Mouse (Mus musculus) frontal cortex, postnatal 25 days (tissue): ENCODE results near the gene Khdc1c.
A peak's percentile ranks its signal among the peaks of the same experiment; 100 is the strongest.
"Not testable (repeated sequence)": the region's sequence is repeated elsewhere in the genome, so short reads cannot be mapped to it uniquely, and the experiment has no call there.

Source experiments
- DNase-seq, 2 experiments: peaks; one replicate each; pipeline ENCODE4 v3.0.0; 2022; ENCODE audit warnings: low spot score in 2 of 2

Gene Khdc1c

DNA sequence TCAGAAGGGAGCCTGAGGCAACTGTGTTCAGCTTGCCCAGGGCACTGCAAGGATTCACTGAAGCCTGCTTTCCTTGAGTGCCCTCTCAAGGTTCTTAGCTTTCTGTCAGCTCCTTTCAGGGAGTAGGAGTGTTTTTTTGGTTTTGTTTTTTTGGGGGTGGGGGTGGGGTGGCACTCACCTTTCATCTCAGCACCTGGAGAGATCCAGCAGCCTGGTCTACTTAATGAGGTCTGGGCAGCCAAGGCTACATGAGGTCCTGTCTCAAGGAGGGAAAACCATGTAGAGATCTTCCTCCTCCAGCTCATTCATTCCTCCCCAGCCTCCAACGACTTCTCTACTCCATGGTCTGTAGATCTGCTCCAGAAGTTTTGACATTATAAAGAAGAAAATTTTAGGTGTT lies at the start of gene Khdc1c:
TSS of gene Khdc1c (plus strand) at position 301 of the 400 bp plus-strand sequence.
- not testable (repeated sequence) for DNase-seq

DNA sequence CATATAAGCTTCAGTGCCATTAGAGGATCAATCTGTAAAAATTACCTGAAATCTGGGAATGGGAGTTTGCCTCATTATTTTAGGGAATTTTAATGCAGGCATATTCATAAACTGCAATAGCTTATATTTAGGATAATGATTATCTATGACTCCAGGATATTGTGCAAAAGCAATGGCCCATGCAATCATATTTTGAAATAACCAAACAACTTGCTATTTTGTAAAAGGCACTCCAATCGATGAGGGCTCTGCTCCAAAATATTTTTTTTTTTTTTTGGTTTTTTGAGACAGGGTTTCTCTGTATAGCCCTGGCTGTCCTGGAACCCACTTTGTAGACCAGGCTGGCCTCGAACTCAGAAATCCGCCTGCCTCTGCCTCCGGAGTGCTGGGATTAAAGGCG lies 47.9 kb upstream of the Khdc1c start:
- DNase-seq = not testable (repeated sequence)

DNA sequence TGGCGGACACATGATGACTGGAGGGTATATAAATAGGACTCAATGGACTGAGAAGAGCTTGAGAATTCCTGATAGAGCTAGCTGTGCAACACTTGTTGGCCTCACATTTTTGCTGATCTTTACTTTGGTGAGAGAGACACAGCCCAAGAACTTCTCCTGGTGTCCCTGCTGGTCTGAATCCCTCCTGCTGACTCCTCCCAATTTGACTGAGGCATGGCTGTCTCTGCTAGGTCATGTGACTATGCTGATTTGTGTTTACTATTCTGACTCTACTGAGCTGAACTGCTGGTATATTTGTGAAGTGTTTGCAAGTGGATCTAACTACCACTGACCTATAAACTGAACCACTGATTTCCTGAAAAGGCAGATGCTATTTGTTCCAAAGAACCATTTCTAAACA lies 46.5 kb upstream of the Khdc1c start:
- no peak for DNase-seq

DNA sequence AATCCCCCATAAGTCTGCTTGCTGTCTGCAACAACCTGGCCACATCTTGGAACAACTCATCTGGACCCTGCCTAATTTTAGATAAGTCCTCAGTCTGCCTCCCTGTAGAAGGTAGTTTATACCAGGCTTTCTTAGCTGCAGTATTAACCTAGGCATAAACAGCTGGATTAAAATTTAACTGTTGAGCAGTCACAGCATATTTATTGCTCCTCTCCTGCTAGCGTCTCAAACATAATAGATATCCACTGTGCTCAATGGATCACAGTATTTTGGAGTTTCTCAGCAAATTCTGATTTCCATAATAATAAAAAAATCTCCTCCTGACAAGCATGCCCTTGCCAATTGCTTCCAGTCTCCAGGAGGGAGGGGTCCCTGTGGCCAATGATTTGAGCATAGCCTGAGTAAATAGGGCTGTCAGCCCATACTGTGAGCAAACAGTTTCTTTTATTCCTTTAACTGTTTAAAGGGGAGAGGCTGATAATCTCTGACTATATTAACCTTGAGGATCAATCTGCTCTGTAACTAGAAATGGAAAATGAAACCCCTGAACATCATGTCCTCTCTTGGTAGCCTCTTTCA lies 44.0 kb upstream of the Khdc1c start:
- DNase-seq = no peak

DNA sequence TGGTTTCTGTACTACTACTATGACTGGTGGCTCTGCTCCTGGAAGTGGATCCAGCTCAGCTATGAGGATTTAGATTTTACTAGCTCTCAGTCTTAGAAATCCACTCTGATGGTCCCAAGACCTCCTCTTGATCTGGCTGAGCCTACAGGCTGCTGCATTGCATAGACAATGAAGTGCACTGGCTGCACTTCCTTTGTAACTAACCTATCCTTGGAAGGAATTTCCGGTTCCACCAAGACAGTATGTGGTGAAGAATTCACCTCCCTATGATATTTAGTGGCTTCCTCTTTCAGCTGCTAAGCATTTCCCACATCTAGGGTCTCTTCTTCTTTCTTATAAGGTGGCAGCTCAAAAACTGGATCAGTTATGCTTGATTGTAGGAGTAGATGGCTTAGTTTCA lies 43.5 kb upstream of the Khdc1c start:
- no peak for DNase-seq

DNA sequence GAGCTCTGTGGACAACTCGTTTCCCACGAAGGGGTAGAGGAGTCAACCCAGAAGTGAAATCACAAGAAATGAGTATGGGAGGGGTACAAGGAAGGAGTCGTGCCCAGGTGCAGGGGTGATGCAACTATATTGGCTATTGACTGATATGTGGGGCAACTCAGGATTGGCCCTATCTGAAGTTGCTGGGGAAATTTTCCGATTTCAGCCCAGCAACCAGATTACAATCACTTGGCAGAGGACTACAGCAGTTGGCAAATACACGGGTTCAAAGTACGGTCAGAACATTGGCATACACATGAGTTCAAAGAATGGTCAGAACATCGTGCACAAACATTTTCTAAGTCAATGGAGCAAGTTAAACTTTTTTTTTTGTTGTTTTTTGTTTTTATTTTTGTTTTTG lies 41.4 kb upstream of the Khdc1c start:
- no peak for DNase-seq

DNA sequence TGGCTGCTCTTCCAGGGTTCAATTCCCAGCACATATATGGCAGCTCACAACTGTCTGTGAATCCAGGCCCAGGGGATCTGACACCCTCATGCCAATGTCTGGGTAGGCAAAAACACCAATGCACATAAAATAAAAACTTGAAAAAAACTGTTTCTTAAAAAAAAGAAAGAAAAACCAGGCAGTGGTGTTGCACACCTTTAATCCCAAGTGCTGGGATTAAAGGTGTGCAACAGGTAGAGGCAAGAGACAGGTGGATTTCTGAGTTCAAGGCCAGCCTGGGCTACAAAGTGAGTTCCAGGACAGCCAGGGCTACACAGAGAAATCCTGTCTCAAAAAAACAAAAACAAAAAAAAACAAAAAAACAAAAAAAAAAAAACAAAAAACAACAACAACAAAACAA lies 37.0 kb upstream of the Khdc1c start:
- not testable (repeated sequence) for DNase-seq

DNA sequence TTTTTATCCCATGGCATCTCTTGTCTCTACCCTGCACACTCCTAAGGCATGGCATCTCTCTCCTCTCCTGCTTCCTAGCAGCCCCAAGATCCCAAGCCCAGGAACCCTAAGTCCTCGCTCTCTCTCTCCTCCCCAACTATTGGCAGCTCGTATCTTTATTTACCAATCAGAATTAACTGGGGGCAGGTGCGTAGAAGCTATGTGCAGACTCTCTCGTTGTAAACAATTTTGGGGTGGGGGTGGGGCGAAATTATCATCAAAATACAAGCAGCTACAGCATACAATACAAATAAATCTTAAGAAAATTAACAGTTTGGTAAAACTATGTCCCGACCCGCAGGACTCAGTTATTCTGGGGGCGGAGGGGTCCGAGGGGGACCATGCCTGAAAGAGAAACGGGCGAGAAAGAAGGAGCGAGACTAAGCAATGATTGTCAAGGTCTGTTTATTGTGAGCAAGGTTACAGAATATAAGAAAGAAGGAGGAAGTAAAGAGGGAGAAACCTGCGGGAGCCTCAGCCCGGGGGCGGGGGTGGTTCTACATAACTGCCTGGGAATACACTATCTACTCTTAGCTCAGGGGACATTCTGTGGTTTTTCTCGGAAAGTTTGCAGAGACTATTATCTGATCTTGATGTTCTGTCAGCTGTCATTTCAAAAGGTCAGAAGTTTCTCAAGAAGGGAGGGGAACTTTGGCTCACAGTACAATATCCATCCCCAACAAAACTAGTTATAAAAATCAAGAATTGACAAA lies 34.7 kb upstream of the Khdc1c start:
- no peak for DNase-seq

DNA sequence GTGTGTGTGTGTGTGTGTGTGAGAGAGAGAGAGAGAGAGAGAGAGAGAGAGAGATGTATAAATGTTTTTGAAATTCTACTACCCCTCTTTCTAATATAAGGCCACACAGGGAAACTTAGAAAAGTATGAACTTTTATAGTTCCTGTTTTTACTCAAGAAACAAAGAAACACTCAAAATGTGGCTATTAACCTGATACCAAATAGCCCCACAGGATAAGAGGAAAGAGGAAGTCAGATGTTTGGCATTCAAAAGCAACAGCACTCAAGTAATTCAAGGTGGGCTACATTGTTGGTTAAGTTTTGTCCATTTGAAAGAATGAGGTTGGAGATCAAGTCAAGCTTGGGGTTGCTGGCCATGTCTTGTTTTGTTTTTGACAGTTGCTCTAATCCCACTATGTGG lies 32.3 kb upstream of the Khdc1c start:
- no peak for DNase-seq

DNA sequence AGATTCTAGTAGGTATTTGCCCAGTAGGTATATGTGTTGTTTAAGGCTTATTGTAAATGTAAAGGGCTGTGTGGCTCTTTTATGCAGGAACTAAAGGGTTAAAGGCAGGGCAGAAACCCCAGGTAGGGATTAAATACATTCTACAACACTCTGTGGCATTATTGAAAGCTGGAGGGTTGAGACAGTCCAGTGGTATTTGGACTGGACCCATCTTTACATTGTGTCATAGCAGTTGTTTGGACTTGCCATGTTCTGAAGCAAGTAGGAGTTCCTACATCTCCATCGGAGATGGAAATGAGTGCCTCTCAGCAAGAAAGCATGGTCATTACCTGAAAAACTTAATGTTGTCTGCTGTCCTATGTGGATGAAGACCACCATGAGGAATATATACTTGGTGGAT lies 27.4 kb upstream of the Khdc1c start:
- no peak for DNase-seq

DNA sequence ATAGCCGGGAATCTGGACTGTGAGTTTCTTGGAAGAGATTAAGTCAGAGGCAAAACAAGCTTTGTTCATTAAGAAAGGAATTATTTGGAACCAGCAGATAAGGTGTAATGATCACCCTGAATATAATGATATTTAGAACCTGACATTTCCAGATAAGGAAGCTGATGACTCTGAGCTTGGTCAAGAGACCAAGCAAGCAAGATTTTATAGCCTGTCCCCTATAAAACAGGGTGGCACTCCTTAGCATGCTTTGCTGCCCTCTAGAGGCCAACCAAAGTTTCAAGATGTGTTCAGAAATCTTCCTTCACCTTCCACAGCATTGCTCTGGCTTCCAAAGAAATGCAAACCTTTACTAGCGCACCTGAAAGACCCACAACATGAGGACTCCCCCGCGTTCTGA lies 23.9 kb upstream of the Khdc1c start:
- DNase-seq = peak in 1 of 2 experiments; percentile 17

DNA sequence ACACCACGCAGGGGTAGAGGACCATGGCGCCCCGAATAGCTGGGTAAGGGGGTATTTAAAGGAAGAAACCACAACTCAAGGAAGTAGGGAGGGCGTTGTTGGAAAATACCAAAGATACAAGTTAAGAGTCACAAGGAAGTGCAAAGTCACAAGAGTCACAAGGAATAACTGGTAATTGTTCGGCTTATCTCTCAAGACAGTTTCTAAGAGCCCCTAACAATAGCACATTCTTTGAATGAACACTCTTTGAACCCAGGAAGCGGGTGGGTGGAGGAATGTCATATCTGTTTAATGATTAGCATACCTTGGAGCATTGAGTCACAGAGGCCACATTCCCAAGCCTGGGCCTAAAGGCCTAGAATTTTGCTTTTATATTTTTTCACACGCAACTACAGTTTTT lies 23.4 kb upstream of the Khdc1c start:
- not testable (repeated sequence) for DNase-seq

DNA sequence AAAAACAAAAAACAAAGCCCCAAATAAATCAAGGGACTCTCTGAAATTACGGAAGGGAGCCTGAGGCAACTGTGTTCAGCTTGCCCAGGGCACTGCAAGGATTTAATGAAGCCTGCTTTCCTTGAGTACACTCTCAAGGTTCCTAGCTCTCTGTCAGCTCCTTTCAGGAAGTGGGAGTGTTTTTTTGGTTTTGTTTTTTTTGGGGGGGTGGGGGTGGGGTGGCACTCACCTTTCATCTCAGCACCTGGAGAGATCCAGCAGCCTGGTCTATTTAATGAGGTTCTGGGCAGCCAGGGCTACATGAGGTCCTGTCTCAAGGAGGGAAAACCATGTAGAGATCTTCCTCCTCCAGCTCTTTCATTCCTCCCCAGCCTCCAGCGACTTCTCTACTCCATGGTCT lies 18.8 kb upstream of the Khdc1c start, which contains the start of gene Khdc1a:
TSS of gene Khdc1a (plus strand) at position 301 of the 400 bp plus-strand sequence.
- DNase-seq = no peak

DNA sequence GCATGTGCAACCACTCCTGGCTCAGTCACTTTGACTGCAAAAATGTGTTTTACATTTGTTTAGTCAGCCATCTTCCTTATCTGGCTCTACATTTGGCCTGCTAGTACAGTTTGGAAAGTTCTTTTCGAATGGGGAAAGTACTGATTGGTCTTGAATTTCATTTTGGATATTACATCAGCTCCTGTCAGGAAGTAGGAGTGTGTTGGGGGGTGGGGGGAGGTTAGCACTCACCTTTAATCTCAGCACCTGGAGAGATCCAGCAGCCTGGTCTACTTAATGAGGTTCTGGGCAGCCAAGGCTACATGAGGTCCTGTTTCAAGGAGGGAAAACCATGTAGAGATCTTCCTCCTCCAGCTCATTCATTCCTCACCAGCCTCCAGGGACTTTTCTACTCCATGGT lies 15.1 kb downstream of the Khdc1c start, which contains the start of gene Khdc1b:
TSS of gene Khdc1b (plus strand) at position 301 of the 400 bp plus-strand sequence.
- no peak for DNase-seq

DNA sequence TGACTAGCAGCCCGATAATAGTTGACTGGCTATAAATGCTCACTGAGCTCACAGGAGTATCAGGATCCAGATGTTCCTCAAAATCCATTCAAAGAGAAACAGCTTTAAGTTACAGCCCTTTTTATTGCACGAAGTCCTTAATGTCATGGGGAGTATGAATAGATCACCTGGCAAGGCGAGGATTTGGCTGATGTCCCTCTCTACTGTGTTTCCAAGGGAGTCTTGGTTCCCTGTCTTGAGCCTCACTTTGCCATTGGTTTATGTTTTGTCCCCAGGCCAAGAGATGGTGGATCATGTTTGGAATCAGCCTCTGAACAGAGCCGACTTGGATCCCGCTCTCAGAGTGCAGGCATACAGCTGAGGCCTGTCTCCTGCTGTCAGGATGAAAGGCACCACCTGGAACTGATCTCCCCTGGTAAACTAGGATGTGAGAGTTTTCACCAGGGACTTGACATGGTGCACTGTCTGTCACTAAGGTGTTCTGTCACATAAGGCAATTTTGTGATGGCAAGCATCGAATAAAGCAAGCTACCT lies 23.1 kb downstream of the Khdc1c start:
- DNase-seq = no peak

DNA sequence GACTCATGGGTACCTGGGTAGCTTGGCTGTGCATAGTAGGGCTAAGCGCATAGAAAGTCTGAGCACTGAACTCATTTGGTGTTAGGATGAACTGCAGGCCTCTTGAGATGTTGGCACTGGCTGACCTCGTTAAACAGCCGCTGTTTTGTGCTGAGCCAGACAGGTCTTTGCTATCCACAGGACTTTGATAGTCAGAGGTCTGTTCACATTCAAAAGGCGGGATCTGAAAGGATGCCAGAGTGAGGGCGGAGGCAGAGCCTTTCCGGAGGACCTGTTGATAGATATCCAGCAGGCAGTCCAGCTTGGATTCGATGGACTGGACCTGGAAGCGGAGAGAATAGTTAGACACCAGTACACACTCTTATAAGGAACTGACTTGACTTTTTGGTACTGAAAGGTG lies 34.7 kb downstream of the Khdc1c start:
- no peak for DNase-seq

DNA sequence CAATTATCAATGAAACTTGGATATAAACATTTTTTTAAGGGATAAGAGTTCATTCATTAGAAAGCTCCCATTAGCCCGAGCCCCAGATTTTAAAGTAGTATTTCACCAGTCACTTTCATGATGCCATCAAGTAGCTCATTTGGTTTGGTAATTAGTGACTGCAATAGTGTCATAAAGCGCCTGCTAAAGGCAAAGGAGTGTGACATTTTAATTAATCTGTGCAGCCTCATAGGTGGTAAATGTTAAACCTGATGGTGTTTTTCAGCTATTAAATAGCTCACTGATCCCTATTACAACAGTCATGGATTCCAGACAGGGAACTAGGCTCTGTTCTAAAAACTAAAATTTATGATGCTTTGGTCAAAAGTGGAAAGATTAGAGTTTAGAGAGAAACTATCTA lies 39.1 kb downstream of the Khdc1c start:
- no peak for DNase-seq

DNA sequence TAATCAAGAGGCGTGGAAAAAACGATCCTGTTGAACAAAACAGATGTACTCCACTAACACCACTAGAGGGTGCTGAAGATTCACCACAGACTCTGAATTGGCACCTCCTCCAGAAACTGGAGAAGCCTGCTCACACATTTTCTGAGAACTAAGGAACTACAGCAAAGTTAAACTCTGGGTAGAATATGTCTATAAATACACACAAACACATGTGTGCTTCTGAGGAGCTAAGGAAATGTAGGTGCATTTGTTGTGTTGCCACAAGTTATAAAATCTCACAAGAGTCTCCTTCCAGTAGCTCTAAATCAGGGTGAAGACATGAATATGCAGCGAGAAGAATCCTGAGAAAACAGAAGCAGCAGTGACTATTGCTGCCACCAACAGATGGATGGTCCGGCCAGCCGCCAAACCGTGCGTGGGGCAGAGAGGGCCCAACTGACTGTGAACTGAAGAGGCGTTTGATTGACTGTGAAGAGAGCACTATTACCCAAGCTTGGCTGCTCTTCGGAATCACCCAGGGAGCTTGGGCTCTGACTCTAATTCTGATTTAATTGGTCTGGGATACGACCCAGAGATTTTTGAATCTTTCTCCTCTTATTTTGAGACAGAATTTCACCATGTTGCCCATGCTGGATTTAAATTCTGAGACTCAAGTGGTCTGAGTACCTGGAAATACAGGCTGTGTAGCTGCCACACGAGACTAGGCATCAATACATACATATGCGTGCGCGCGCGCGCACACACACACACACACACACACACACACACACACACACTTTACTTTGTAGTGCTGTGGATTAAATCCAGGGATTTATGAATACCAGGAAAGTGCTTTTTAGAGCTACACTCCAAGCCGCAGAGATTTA lies 43.4 kb downstream of the Khdc1c start:
- DNase-seq = peak; percentile 58 to 70

DNA sequence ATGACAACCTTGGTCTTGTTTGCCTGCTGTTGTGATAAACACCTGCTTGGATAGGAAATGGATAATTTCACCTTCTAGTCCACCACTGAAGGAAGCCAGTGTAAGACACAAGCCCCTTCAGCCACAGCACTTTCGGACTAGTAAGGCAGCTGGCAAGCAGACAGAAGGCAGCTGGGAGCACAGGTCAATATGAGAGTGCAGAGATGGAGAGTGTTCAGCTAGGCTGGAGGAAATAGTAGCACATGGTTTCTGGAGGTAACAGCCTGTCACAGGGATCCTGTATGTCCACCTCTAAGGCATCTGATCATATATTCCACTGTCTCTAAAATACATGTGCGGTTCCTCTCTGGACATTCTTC lies 44.0 kb downstream of the Khdc1c start:
- DNase-seq = no peak

DNA sequence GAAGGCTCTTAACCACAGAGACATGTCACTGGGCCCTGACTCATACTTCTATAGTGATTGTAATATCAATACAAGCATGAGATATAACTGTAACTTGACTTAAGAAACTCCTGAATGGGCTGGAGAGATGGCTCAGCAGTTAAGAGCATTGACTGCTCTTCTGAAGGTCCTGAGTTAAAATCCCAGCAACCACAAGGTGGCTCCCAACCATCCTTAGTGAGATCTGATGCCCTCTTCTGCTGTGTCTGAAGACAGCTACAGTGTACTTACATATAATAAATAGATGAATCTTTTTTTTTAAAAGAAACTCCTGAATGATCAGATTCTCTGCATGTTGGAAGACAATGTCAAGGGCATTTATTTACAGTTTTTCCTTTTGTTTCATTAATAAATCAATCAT lies 51.2 kb downstream of the Khdc1c start:
- peak in 1 of 2 experiments; percentile 21 for DNase-seq
